8 mouse cellular contexts compared by ENCODE assay signal in the genomic region with DNA sequence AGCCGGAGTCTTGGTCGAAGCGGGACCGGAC. TPM values are rescaled to one million over a fixed set of nuclear protein-coding genes. Genes with fewer than 3 reads are reported as not detected.
DNase-seq lines count a peak whose midpoint lies in the region; ATAC-seq and TF ChIP-seq lines count a peak whose summit lies in the region.

Gene Trp73 (minus strand): TSS at position 27 of the 31 bp plus-strand sequence.

- H3K36me3 ChIP-seq in lung, embryonic 16.5 days (ENCODE audit: control insufficient read depth, insufficient read depth, low read length): no peaks in the 10 kb centered on the region
- H3K36me3 ChIP-seq in forebrain, embryonic 14.5 days (ENCODE audit: control insufficient read depth, insufficient read depth, low read length): no peaks in the 10 kb centered on the region
- no peaks in the 10 kb centered on the region; the same call in 1 of the 2 replicates for H3K36me3 ChIP-seq in limb, embryonic 13.5 days
- no peaks in the 10 kb centered on the region for H3K36me3 ChIP-seq in small intestine, adult 2 months (ENCODE audit: control insufficient read depth, insufficient read depth, low read length)

- peak within 1 kb of the TSS; percentile 61 for H3K9ac ChIP-seq in lung, embryonic 16.5 days (ENCODE audit: low read length)
- peak within 1 kb of the TSS; percentile 63 for H3K9ac ChIP-seq in forebrain, embryonic 14.5 days (ENCODE audit: low read length)
- peak within 1 kb of the TSS; percentile 65 for H3K9ac ChIP-seq in limb, embryonic 13.5 days

- peak within 1 kb of the TSS; percentile 90 for H3K4me2 ChIP-seq in lung, embryonic 16.5 days (ENCODE audit: low read depth, low read length)
- H3K4me2 ChIP-seq in forebrain, embryonic 14.5 days (ENCODE audit: low read length): peak within 1 kb of the TSS; percentile 83
- peak within 1 kb of the TSS; percentile 93 for H3K4me2 ChIP-seq in limb, embryonic 13.5 days (replicated peaks)

- H3K9me3 ChIP-seq in lung, embryonic 16.5 days (ENCODE audit: control insufficient read depth, low read length): no peaks in the 10 kb centered on the region
- no peaks in the 10 kb centered on the region for H3K9me3 ChIP-seq in forebrain, embryonic 14.5 days (replicated peaks; ENCODE audit: control insufficient read depth, low read length)
- no peaks in the 10 kb centered on the region for H3K9me3 ChIP-seq in limb, embryonic 13.5 days

- no peak for DNase-seq in lung, postnatal 14 days
- DNase-seq in forebrain, embryonic 14.5 days (ENCODE audit: low spot score): no peak
- DNase-seq in cerebellum, postnatal 14 days: no peak
- no peak for DNase-seq in right cerebral cortex, adult 18-20 months
- DNase-seq in cerebellum, postnatal 36 days: no peak

- peaks cover 48% of the 10 kb centered on the region for H3K27me3 ChIP-seq in lung, embryonic 16.5 days (ENCODE audit: control insufficient read depth, insufficient read depth, low read depth, low read length)
- H3K27me3 ChIP-seq in forebrain, embryonic 14.5 days (replicated peaks; ENCODE audit: control insufficient read depth, insufficient read depth, low read length): peaks cover 48% of the 10 kb centered on the region
- peaks cover 70% of the 10 kb centered on the region for H3K27me3 ChIP-seq in limb, embryonic 13.5 days
- H3K27me3 ChIP-seq in small intestine, adult 2 months (ENCODE audit: control insufficient read depth, insufficient read depth, low read length): peaks cover 39% of the 10 kb centered on the region

- WGBS in lung, embryonic 16.5 days: 0% methylated on average over 4 of the region's 4 CpGs
- WGBS in forebrain, embryonic 14.5 days: no CpG with 5 or more reads among the region's 4 CpGs
- WGBS in limb, embryonic 13.5 days: no CpG with 5 or more reads among the region's 4 CpGs
- WGBS in small intestine, adult 2 months: 0% methylated on average over 4 of the region's 4 CpGs

- TF ChIP-seq POLR2A in small intestine, adult 2 months (IDR thresholded peaks at IDR 0.05; ENCODE audit: low read depth, low read length): no peak

- H3K27ac ChIP-seq in lung, embryonic 16.5 days (ENCODE audit: low read length): no peak within 1 kb of the TSS
- no peak within 1 kb of the TSS for H3K27ac ChIP-seq in forebrain, embryonic 14.5 days (ENCODE audit: low read depth, low read length)
- H3K27ac ChIP-seq in limb, embryonic 13.5 days: no peak within 1 kb of the TSS
- H3K27ac ChIP-seq in small intestine, adult 2 months (ENCODE audit: insufficient read depth, low read depth, low read length): no peak within 1 kb of the TSS

- H3K4me1 ChIP-seq in lung, embryonic 16.5 days (replicated peaks; ENCODE audit: control insufficient read depth, insufficient read depth, low read length): peaks cover 22% of the 10 kb centered on the region
- H3K4me1 ChIP-seq in forebrain, embryonic 14.5 days (ENCODE audit: control insufficient read depth, insufficient read depth, low read length): peaks cover 12% of the 10 kb centered on the region
- H3K4me1 ChIP-seq in limb, embryonic 13.5 days: peaks cover 36% of the 10 kb centered on the region
- peaks cover 21% of the 10 kb centered on the region for H3K4me1 ChIP-seq in small intestine, adult 2 months (ENCODE audit: control insufficient read depth, insufficient read depth, insufficient read length, low read length)

- H3K4me3 ChIP-seq in lung, embryonic 16.5 days (ENCODE audit: low read length): peak within 1 kb of the TSS; percentile 55
- peak within 1 kb of the TSS; percentile 40 for H3K4me3 ChIP-seq in forebrain, embryonic 14.5 days (ENCODE audit: low read depth, low read length)
- H3K4me3 ChIP-seq in limb, embryonic 13.5 days: peak within 1 kb of the TSS; percentile 76
- peak within 1 kb of the TSS; percentile 55 for H3K4me3 ChIP-seq in small intestine, adult 2 months (ENCODE audit: low read depth, low read length)

- no peak for ATAC-seq in lung, embryonic 16.5 days (ENCODE audit: low read depth)
- no peak for ATAC-seq in forebrain, embryonic 14.5 days
- ATAC-seq in limb, embryonic 13.5 days (ENCODE audit: low FRiP score, low read depth): no peak

- TF ChIP-seq CTCF in small intestine, adult 2 months (IDR thresholded peaks at IDR 0.05; ENCODE audit: extremely low read depth, insufficient read length, insufficient replicate concordance, low read depth, low read length): no peak

RNA-seq across cellular contexts. Expression of gene Trp73, which starts in this region (rescaled TPM):
- polyA plus RNA-seq in lung, embryonic 16.5 days (2015; fragmentation: Nextera tagmentation; extraction: Ambion mirVana): 3.4 and 5.2 TPM in 2 replicates
- 4.6 and 5.4 TPM in 2 replicates for polyA plus RNA-seq in forebrain, embryonic 14.5 days (2014; fragmentation: Nextera tagmentation; extraction: Ambion mirVana)
- polyA plus RNA-seq in limb, embryonic 13.5 days (2015; fragmentation: Nextera tagmentation; extraction: Ambion mirVana): 1.6 and 1.7 TPM in 2 replicates
- polyA plus RNA-seq in small intestine, adult 2 months (2012; rRNA removed): 0.14 and 0.58 TPM in 2 replicates
